17 mouse cellular contexts compared by ENCODE assay signal in the genomic region with DNA sequence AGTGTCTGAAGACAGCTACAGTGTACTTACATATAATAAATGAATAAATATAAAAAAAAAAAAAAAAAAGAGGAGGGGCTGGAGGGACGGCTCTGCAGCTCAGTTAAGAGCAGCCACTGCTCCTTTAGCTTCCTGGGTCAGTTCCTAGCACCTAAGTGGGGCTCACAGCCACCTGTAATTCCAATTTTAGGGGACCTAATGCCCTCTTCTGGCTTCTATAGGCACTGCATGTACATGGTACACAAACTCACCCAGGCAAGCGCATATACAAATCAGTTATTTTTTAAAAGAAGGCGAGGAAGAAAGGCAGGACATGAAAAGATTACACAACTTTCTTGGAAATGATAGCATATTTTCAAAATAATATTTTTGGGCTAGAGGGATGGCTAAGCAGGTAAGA.
"Had no signal": no experiment of that assay in that cellular context is flagged by ENCODE, and none has a peak within 500 bp of the region (broad histone marks: within the 10 kb centered on the region; RNA-seq: fewer than 3 reads in every experiment).

No protein-coding gene starts in this region.

- ATAC-seq: midbrain, embryonic 15.5 days had no signal

- H3K4me3 ChIP-seq: kidney, embryonic 15.5 days; left cerebral cortex, adult 2 months; liver, embryonic 13.5 days; midbrain, embryonic 12.5 days; midbrain, embryonic 15.5 days; neural tube, embryonic 12.5 days; neural tube, embryonic 15.5 days had no signal

- H3K27ac ChIP-seq: kidney, embryonic 15.5 days; left cerebral cortex, adult 2 months; liver, embryonic 13.5 days; midbrain, embryonic 12.5 days; midbrain, embryonic 15.5 days; neural tube, embryonic 12.5 days; neural tube, embryonic 15.5 days had no signal

- H3K4me2 ChIP-seq: kidney, embryonic 15.5 days; liver, embryonic 13.5 days; midbrain, embryonic 12.5 days; midbrain, embryonic 15.5 days; neural tube, embryonic 12.5 days; neural tube, embryonic 15.5 days had no signal

- DNase-seq: kidney, postnatal 14 days; kidney, postnatal 4 days; layer of hippocampus, adult 9-11 months; liver, embryonic 13.5 days; lung, adult 2 months; lung, postnatal 14 days; lung, postnatal 4 days; right cerebral cortex, adult 18-20 months; right cerebral cortex, postnatal 14 days; right cerebral cortex, postnatal 4 days; thymus, postnatal 36 days had no signal

- H3K36me3 ChIP-seq: kidney, embryonic 15.5 days; liver, embryonic 13.5 days; midbrain, embryonic 12.5 days; midbrain, embryonic 15.5 days; neural tube, embryonic 12.5 days; neural tube, embryonic 15.5 days had no signal

- H3K27me3 ChIP-seq: midbrain, embryonic 12.5 days; neural tube, embryonic 12.5 days had no signal

- H3K9ac ChIP-seq: kidney, embryonic 15.5 days; liver, embryonic 13.5 days; midbrain, embryonic 12.5 days; midbrain, embryonic 15.5 days; neural tube, embryonic 12.5 days; neural tube, embryonic 15.5 days had no signal

- H3K9me3 ChIP-seq: kidney, embryonic 15.5 days; liver, embryonic 13.5 days; midbrain, embryonic 12.5 days; midbrain, embryonic 15.5 days; neural tube, embryonic 12.5 days; neural tube, embryonic 15.5 days had no signal
